Mouse (Mus musculus) testis, adult 2 months (tissue): ENCODE data around the gene Acvr1b.

Experiments used
- CTCF ChIP-seq: fragments of 200-500 bp; IDR thresholded peaks from 2 replicates; pipeline ENCODE4 v1.5.1; 2012; ENCODE audit warnings: low read depth, mild to moderate bottlenecking, inconsistent platforms, low read length, moderate library complexity; ENCODE audit not compliant: control insufficient read depth, insufficient read depth, insufficient replicate concordance
- POLR2A ChIP-seq: fragments of 200-500 bp; IDR thresholded peaks from 2 replicates; pipeline ENCODE4 v1.6.1; 2012; ENCODE audit warnings: low read depth, mild to moderate bottlenecking, inconsistent platforms, low read length, moderate library complexity; ENCODE audit not compliant: control insufficient read depth

GRCm38 (mm10) chr15:101165658-101166437 lies 8.0 kb upstream of the Acvr1b start:
- TF ChIP-seq CTCF (no peak), POLR2A (no peak)
